ENCODE assay signal across 28 mouse cellular contexts in genomic region chr6:148185694-148186093, GRCm38 (mm10). TPM values are rescaled to one million over a fixed set of nuclear protein-coding genes. Genes with fewer than 3 reads are reported as not detected.
DNase-seq lines count a peak whose midpoint lies in the region; ATAC-seq and TF ChIP-seq lines count a peak whose summit lies in the region.
"Had no signal": no experiment of that assay in that cellular context is flagged by ENCODE, and none has a peak within 500 bp of the region (broad histone marks: within the 10 kb centered on the region; RNA-seq: fewer than 3 reads in every experiment).

No protein-coding gene starts in this region.

- ATAC-seq in kidney, embryonic 14.5 days (ENCODE audit: low FRiP score, low TSS enrichment): no peak
- ATAC-seq in intestine, postnatal 0 days: peak; percentile 91
- ATAC-seq: activated CD4-positive, CD25-positive, alpha-beta regulatory T cell, adult 4 months; CD4-positive, CD25-positive, alpha-beta regulatory T cell, adult 4 months; forebrain, embryonic 14.5 days; Patski had no signal

- H3K4me3 ChIP-seq in kidney, adult 2 months (ENCODE audit: insufficient read depth, low read depth, low read length): no peak overlapping the region
- H3K4me3 ChIP-seq in kidney, embryonic 14.5 days (ENCODE audit: low read length): no peak overlapping the region
- H3K4me3 ChIP-seq in intestine, postnatal 0 days (ENCODE audit: low read depth, low read length): no peak overlapping the region
- H3K4me3 ChIP-seq: embryonic facial prominence, embryonic 13.5 days; embryonic facial prominence, embryonic 15.5 days; erythroblast, embryonic 14.5 days; forebrain, embryonic 10.5 days; forebrain, embryonic 12.5 days had no signal

- peak; percentile 44 for DNase-seq in kidney, adult 2 months
- DNase-seq in kidney, postnatal 14 days: no peak
- DNase-seq in kidney, postnatal 36 days: peak; percentile 3 to 4
- DNase-seq in left cerebral cortex, adult 8-10 months (ENCODE audit: low spot score in 2 of 2): no peak
- DNase-seq in heart, adult 11 months: no peak
- DNase-seq: adrenal gland, adult 8-10 months; adrenal gland, postnatal 14 days; adrenal gland, postnatal 36 days; B cell, adult 2 months; cerebellum, adult 18-20 months; cerebellum, adult 8-10 months; cerebellum, adult 9-11 months; cerebellum, postnatal 14 days; cerebellum, postnatal 36 days; embryo, embryonic 11 days had no signal

- H3K9me3 ChIP-seq in kidney, embryonic 14.5 days (ENCODE audit: control insufficient read depth, low read length): no peaks in the 10 kb centered on the region
- H3K9me3 ChIP-seq in intestine, postnatal 0 days (ENCODE audit: control insufficient read depth): no peaks in the 10 kb centered on the region
- H3K9me3 ChIP-seq: embryonic facial prominence, embryonic 13.5 days; embryonic facial prominence, embryonic 15.5 days; forebrain, embryonic 10.5 days; forebrain, embryonic 12.5 days; G1E had no signal

- no peak overlapping the region for H3K4me2 ChIP-seq in kidney, embryonic 14.5 days (replicated peaks; ENCODE audit: low read depth, low read length)
- H3K4me2 ChIP-seq in intestine, postnatal 0 days (replicated peaks; ENCODE audit: low read depth): no peak overlapping the region
- H3K4me2 ChIP-seq: embryonic facial prominence, embryonic 13.5 days; embryonic facial prominence, embryonic 15.5 days; forebrain, embryonic 12.5 days had no signal

- no peak overlapping the region for H3K9ac ChIP-seq in kidney, embryonic 14.5 days (ENCODE audit: low read depth, low read length)
- H3K9ac ChIP-seq in intestine, postnatal 0 days (ENCODE audit: low read depth, low read length): no peak overlapping the region
- H3K9ac ChIP-seq: embryonic facial prominence, embryonic 13.5 days; embryonic facial prominence, embryonic 15.5 days; forebrain, embryonic 12.5 days had no signal

- H3K27me3 ChIP-seq in kidney, adult 2 months (replicated peaks; ENCODE audit: control insufficient read depth, insufficient read depth, low read length): no peaks in the 10 kb centered on the region
- H3K27me3 ChIP-seq in kidney, embryonic 14.5 days (ENCODE audit: control insufficient read depth, insufficient read depth, low read length): no peaks in the 10 kb centered on the region
- no peaks in the 10 kb centered on the region for H3K27me3 ChIP-seq in intestine, postnatal 0 days (replicated peaks; ENCODE audit: control insufficient read depth, insufficient read depth, low read length)
- H3K27me3 ChIP-seq: CH12.LX; embryonic facial prominence, embryonic 13.5 days; embryonic facial prominence, embryonic 15.5 days; forebrain, embryonic 12.5 days; Patski had no signal

- no peak for TF ChIP-seq CTCF in kidney, adult 2 months (conservative IDR thresholded peaks at IDR 0.05; ENCODE audit: insufficient read depth, insufficient read length, low read depth, low read length)
- TF ChIP-seq CTCF in intestine, postnatal 0 days (IDR thresholded peaks at IDR 0.05; ENCODE audit: low read depth): no peak

- WGBS in kidney, adult 2 months: 73% methylated on average over 1 of the region's 1 CpGs
- 91% methylated on average over 1 of the region's 1 CpGs for WGBS in kidney, embryonic 14.5 days
- 51% methylated on average over 1 of the region's 1 CpGs for WGBS in intestine, postnatal 0 days

- no peak overlapping the region; the same call in 1 of the 2 replicates for H3K27ac ChIP-seq in kidney, adult 2 months (ENCODE audit: insufficient read depth, low read depth, low read length)
- no peak overlapping the region for H3K27ac ChIP-seq in kidney, embryonic 14.5 days (ENCODE audit: low read depth, low read length)
- peak overlapping the region; percentile 89 for H3K27ac ChIP-seq in intestine, postnatal 0 days (ENCODE audit: low read depth, low read length)
- H3K27ac ChIP-seq: embryonic facial prominence, embryonic 13.5 days; embryonic facial prominence, embryonic 15.5 days; forebrain, embryonic 10.5 days; forebrain, embryonic 12.5 days had no signal

- H3K4me1 ChIP-seq in kidney, adult 2 months (ENCODE audit: control insufficient read depth, insufficient read depth, low read length): 0 out of 2 replicates have a peak, but pooled peaks cover 2% of the 10 kb centered on the region
- no peaks in the 10 kb centered on the region for H3K4me1 ChIP-seq in kidney, embryonic 14.5 days (ENCODE audit: control insufficient read depth, insufficient read depth, low read length)
- no peaks in the 10 kb centered on the region; the same call in 1 of the 2 replicates for H3K4me1 ChIP-seq in intestine, postnatal 0 days (replicated peaks; ENCODE audit: control insufficient read depth, insufficient read depth, low read length)
- H3K4me1 ChIP-seq: embryonic facial prominence, embryonic 13.5 days; embryonic facial prominence, embryonic 15.5 days; forebrain, embryonic 10.5 days; forebrain, embryonic 12.5 days had no signal

- TF ChIP-seq POLR2A in kidney, adult 2 months (IDR thresholded peaks at IDR 0.05; ENCODE audit: low read depth, low read length): no peak

- H3K36me3 ChIP-seq in kidney, adult 2 months (ENCODE audit: control insufficient read depth, insufficient read depth, low read length): peaks cover 16% of the 10 kb centered on the region
- peaks cover 81% of the 10 kb centered on the region for H3K36me3 ChIP-seq in kidney, embryonic 14.5 days (ENCODE audit: control insufficient read depth, insufficient read depth, low read length)
- peaks cover 73% of the 10 kb centered on the region for H3K36me3 ChIP-seq in intestine, postnatal 0 days (ENCODE audit: control insufficient read depth, insufficient read depth)

RNA-seq across cellular contexts. Expression of gene Ergic2, which starts 26.5 kb away (rescaled TPM):
- polyA plus RNA-seq in kidney, adult 2 months (2012; rRNA removed): 26.1 and 40.2 TPM in 2 replicates
- 236 and 245 TPM in 2 replicates for polyA plus RNA-seq in kidney, embryonic 14.5 days (2014; fragmentation: Nextera tagmentation; extraction: Ambion mirVana)
- polyA plus RNA-seq in intestine, postnatal 0 days (2015; fragmentation: Nextera tagmentation; extraction: Ambion mirVana): 198 and 202 TPM in 2 replicates
- total RNA-seq in left cerebral cortex, adult 8-10 months (2022): 10 to 100 TPM; 66.4 to 77.2 (median 68.8) TPM

Comparison
In these comparisons a context has a peak if more than half of its experiments do, and no peak if none do; other contexts are left out.
1. DNase-seq: peak in kidney, adult 2 months (single experiment) and kidney, postnatal 36 days (2 of 2); none in kidney, postnatal 14 days (single experiment), left cerebral cortex, adult 8-10 months (0 of 2) and heart, adult 11 months (single experiment).